In genomic region chr1:190169911-190170818, GRCm38 (mm10) we compare ENCODE assay signal across 9 mouse cellular contexts. TPM values are rescaled to one million over a fixed set of nuclear protein-coding genes. Genes with fewer than 3 reads are reported as not detected.
A peak's percentile ranks its signal among the peaks of the same experiment; 100 is the strongest.
DNase-seq lines count a peak whose midpoint lies in the region; ATAC-seq and TF ChIP-seq lines count a peak whose summit lies in the region.
"Had no signal": no experiment of that assay in that cellular context is flagged by ENCODE, and none has a peak within 500 bp of the region (broad histone marks: within the 10 kb centered on the region; RNA-seq: fewer than 3 reads in every experiment).

Gene Prox1 (minus strand): TSS chr1:190170714.

- H3K4me2 ChIP-seq in hindbrain, embryonic 16.5 days (ENCODE audit: low read length): peak within 1 kb of the TSS; percentile 98
- peak within 1 kb of the TSS; percentile 89 for H3K4me2 ChIP-seq in lung, postnatal 0 days (replicated peaks; ENCODE audit: low read depth, low read length)

- H3K27me3 ChIP-seq in erythroblast, embryonic 14.5 days (ENCODE audit: control insufficient read depth): peaks cover 80% of the 10 kb centered on the region
- H3K27me3 ChIP-seq in hindbrain, embryonic 16.5 days (replicated peaks; ENCODE audit: control insufficient read depth, insufficient read depth, low read length): peaks cover 6% of the 10 kb centered on the region
- H3K27me3 ChIP-seq in lung, postnatal 0 days (replicated peaks; ENCODE audit: insufficient read depth, low read length): peaks cover 46% of the 10 kb centered on the region

- peak within 1 kb of the TSS; percentile 71 for H3K9ac ChIP-seq in hindbrain, embryonic 16.5 days (ENCODE audit: low read depth, low read length)
- H3K9ac ChIP-seq in lung, postnatal 0 days (replicated peaks; ENCODE audit: low read depth): peak within 1 kb of the TSS; percentile 24; the same call in 1 of the 2 replicates

- peak within 1 kb of the TSS; percentile 86 for H3K27ac ChIP-seq in hindbrain, embryonic 16.5 days (ENCODE audit: low read depth, low read length)
- no peak within 1 kb of the TSS; the same call in 1 of the 2 replicates for H3K27ac ChIP-seq in lung, postnatal 0 days (ENCODE audit: low read length)
- H3K27ac ChIP-seq: macrophage had no signal

- no peaks in the 10 kb centered on the region for H3K36me3 ChIP-seq in erythroblast, embryonic 14.5 days (ENCODE audit: control insufficient read depth)
- no peaks in the 10 kb centered on the region for H3K36me3 ChIP-seq in hindbrain, embryonic 16.5 days (ENCODE audit: control insufficient read depth, insufficient read depth, low read length)
- no peaks in the 10 kb centered on the region for H3K36me3 ChIP-seq in lung, postnatal 0 days (ENCODE audit: insufficient read depth, low read length)

- no peak for TF ChIP-seq EP300 in lung, postnatal 0 days (IDR thresholded peaks at IDR 0.05)

- no peak for TF ChIP-seq CTCF in lung, postnatal 0 days (IDR thresholded peaks at IDR 0.05)

- WGBS in hindbrain, embryonic 16.5 days: under 1% methylated on average over 59 of the region's 62 CpGs
- WGBS in lung, postnatal 0 days: under 1% methylated on average over 55 of the region's 62 CpGs

- H3K9me3 ChIP-seq in erythroblast, embryonic 14.5 days (ENCODE audit: control insufficient read depth, low read length): no peaks in the 10 kb centered on the region; the same call in 1 of the 2 replicates
- H3K9me3 ChIP-seq in hindbrain, embryonic 16.5 days (ENCODE audit: control insufficient read depth, low read length): no peaks in the 10 kb centered on the region
- no peaks in the 10 kb centered on the region for H3K9me3 ChIP-seq in lung, postnatal 0 days (ENCODE audit: low read length)

- peak; percentile 86 to 87 for DNase-seq in cerebellum, postnatal 25 days
- DNase-seq in gastrocnemius, postnatal 14 days: peak; percentile 66
- DNase-seq in left cerebral cortex, adult 11 months (ENCODE audit: low spot score): peak; percentile 22
- DNase-seq in lung, postnatal 0 days (ENCODE audit: low spot score): peak; percentile 85
- DNase-seq in right cerebral cortex, postnatal 10 days (ENCODE audit: low spot score in 2 of 2): peak; percentile 81 to 83

- peaks cover 8% of the 10 kb centered on the region for H3K4me1 ChIP-seq in erythroblast, embryonic 14.5 days (ENCODE audit: control insufficient read depth)
- peaks cover 28% of the 10 kb centered on the region for H3K4me1 ChIP-seq in hindbrain, embryonic 16.5 days (ENCODE audit: control insufficient read depth, insufficient read depth, low read depth, low read length)
- peaks cover 9% of the 10 kb centered on the region for H3K4me1 ChIP-seq in lung, postnatal 0 days (ENCODE audit: insufficient read depth, low read depth, low read length)

- H3K4me3 ChIP-seq in erythroblast, embryonic 14.5 days (replicated peaks): peak within 1 kb of the TSS; percentile 58
- peak within 1 kb of the TSS; percentile 64 for H3K4me3 ChIP-seq in hindbrain, embryonic 16.5 days (ENCODE audit: low read length)
- H3K4me3 ChIP-seq in lung, postnatal 0 days (ENCODE audit: low read depth, low read length): peak within 1 kb of the TSS; percentile 53

- intact Hi-C loops in gastrocnemius, postnatal 14 days (cut with DNase I; ENCODE audit: low total_unique reads): no loop called here

- ATAC-seq in erythroblast, adult 5-6 weeks (replicated peaks; ENCODE audit: low FRiP score, poor library complexity, severe bottlenecking): no peak
- ATAC-seq in hindbrain, embryonic 16.5 days: peak; percentile 91
- ATAC-seq in lung, postnatal 0 days: peak; percentile 90

RNA-seq across cellular contexts. Expression of gene Prox1, which starts in this region (rescaled TPM):
- polyA plus RNA-seq in erythroblast, embryonic 14.5 days (2012): 0.01 and 0.03 TPM in 2 replicates
- total RNA-seq in erythroblast, adult 5-6 weeks (2015; ENCODE audit: low replicate concordance): not detected in 2 replicates
- total RNA-seq in erythroblast, adult 5-6 weeks (2017; ENCODE audit: low replicate concordance): not detected in 2 replicates
- total RNA-seq in gastrocnemius, postnatal 14 days (2021): 1 to 10 TPM; 4.1 to 5.7 TPM
- 6.1 and 6.9 TPM in 2 replicates for polyA plus RNA-seq in hindbrain, embryonic 16.5 days (2015; fragmentation: Nextera tagmentation; extraction: Ambion mirVana)
- 1.1 and 1.5 TPM in 2 replicates for polyA plus RNA-seq in lung, postnatal 0 days (2015; fragmentation: Nextera tagmentation; extraction: Ambion mirVana)

Comparison
In these comparisons a context has a peak if more than half of its experiments do, and no peak if none do; other contexts are left out.
1. RNA of gene Prox1 (total RNA-seq): 4.1 to 5.7 TPM in gastrocnemius, postnatal 14 days; not detected in erythroblast, adult 5-6 weeks; every median in the first group is over 4 times any median in the second.
2. DNase-seq: peak in every context shown above with its lines; median percentile 86 in cerebellum, postnatal 25 days; 85 in lung, postnatal 0 days; 82 in right cerebral cortex, postnatal 10 days; 66 in gastrocnemius, postnatal 14 days; 22 in left cerebral cortex, adult 11 months.
3. Peak in every context shown above with its lines, with median percentiles within 50 percentile points of each other: H3K4me3 ChIP-seq.